In genomic region chr11:107853088-107853487, GRCm38 (mm10) we compare ENCODE assay signal across 9 mouse cellular contexts. TPM values are rescaled to one million over a fixed set of nuclear protein-coding genes. Genes with fewer than 3 reads are reported as not detected.
DNase-seq lines count a peak whose midpoint lies in the region; ATAC-seq and TF ChIP-seq lines count a peak whose summit lies in the region.
"Had no signal": no experiment of that assay in that cellular context is flagged by ENCODE, and none has a peak within 500 bp of the region (broad histone marks: within the 10 kb centered on the region; RNA-seq: fewer than 3 reads in every experiment).

No protein-coding gene starts in this region.

- TF ChIP-seq EP300 in ES-Bruce4 (IDR thresholded peaks at IDR 0.05; ENCODE audit: insufficient read depth, low read depth, low read length), result no peak

- no peak overlapping the region for H3K4me2 ChIP-seq in heart, embryonic 11.5 days
- H3K4me2 ChIP-seq: liver, embryonic 13.5 days had no signal

- no peak for ATAC-seq in heart, embryonic 11.5 days (replicated peaks; ENCODE audit: insufficient number of reproducible peaks, low FRiP score, low TSS enrichment)

- intact Hi-C loops in heart, postnatal 10 days (cut with DNase I), result loop anchor here (1.0 to 5.0 kb wide), 3 partner anchors 121 to 341 kb away; no protein-coding TSS in a partner anchor

- H3K27ac ChIP-seq in heart, embryonic 11.5 days (ENCODE audit: low read depth, low read length), result no peak overlapping the region
- no peak overlapping the region for H3K27ac ChIP-seq in ES-Bruce4 (ENCODE audit: insufficient read depth, low read length)
- H3K27ac ChIP-seq: liver, embryonic 13.5 days had no signal

- TF ChIP-seq POLR2A in ES-Bruce4 (IDR thresholded peaks at IDR 0.05; ENCODE audit: insufficient read depth, low read length), result no peak
- no peak for TF ChIP-seq POLR2A in brain, embryonic 14.5 days (IDR thresholded peaks at IDR 0.05; ENCODE audit: borderline replicate concordance, extremely low read depth, insufficient read depth, insufficient read length, poor library complexity, severe bottlenecking)

- no peak overlapping the region for H3K4me3 ChIP-seq in heart, embryonic 11.5 days (ENCODE audit: low read depth, low read length)
- no peak overlapping the region for H3K4me3 ChIP-seq in ES-Bruce4 (ENCODE audit: low read depth, low read length)
- H3K4me3 ChIP-seq: liver, embryonic 13.5 days had no signal

- WGBS in heart, embryonic 11.5 days (ENCODE audit: insufficient replicate concordance), result 40% methylated on average over 1 of the region's 1 CpGs

- peak; percentile 60 to 71 for DNase-seq in heart, postnatal 10 days
- DNase-seq in brain, embryonic 14.5 days (ENCODE audit: low read depth), result peak; percentile 78
- peak; percentile 66 to 67 for DNase-seq in frontal cortex, postnatal 25 days (ENCODE audit: low spot score in 2 of 2)
- peak; percentile 54 to 78 for DNase-seq in layer of hippocampus, postnatal 25 days (ENCODE audit: extremely low spot score in 1 of 2, low spot score in 1 of 2)
- DNase-seq in naive thymus-derived CD4-positive, alpha-beta T cell, adult 2 months (ENCODE audit: low read depth), result peak; percentile 12
- peak; percentile 13 to 29 for DNase-seq in urinary bladder, postnatal 36 days (ENCODE audit: low spot score in 2 of 2)
- DNase-seq: liver, embryonic 13.5 days had no signal

- no peak overlapping the region for H3K9ac ChIP-seq in heart, embryonic 11.5 days (ENCODE audit: low read depth, low read length)
- no peak overlapping the region for H3K9ac ChIP-seq in ES-Bruce4 (ENCODE audit: low read depth, poor library complexity, severe bottlenecking)
- H3K9ac ChIP-seq: liver, embryonic 13.5 days had no signal

- no peaks in the 10 kb centered on the region for H3K36me3 ChIP-seq in heart, embryonic 11.5 days (ENCODE audit: control insufficient read depth, insufficient read depth, low read length)
- H3K36me3 ChIP-seq in ES-Bruce4 (ENCODE audit: control insufficient read depth, insufficient read depth, low read length, poor library complexity, severe bottlenecking), result no peaks in the 10 kb centered on the region
- H3K36me3 ChIP-seq: liver, embryonic 13.5 days had no signal

- H3K9me3 ChIP-seq in heart, embryonic 11.5 days (replicated peaks; ENCODE audit: control insufficient read depth, low read length), result no peaks in the 10 kb centered on the region
- no peaks in the 10 kb centered on the region for H3K9me3 ChIP-seq in ES-Bruce4 (replicated peaks; ENCODE audit: control insufficient read depth, insufficient read depth, low read length, poor library complexity, severe bottlenecking)
- H3K9me3 ChIP-seq: liver, embryonic 13.5 days had no signal

- H3K27me3 ChIP-seq in heart, embryonic 11.5 days (ENCODE audit: control insufficient read depth, insufficient read depth, low read length), result no peaks in the 10 kb centered on the region
- no peaks in the 10 kb centered on the region for H3K27me3 ChIP-seq in ES-Bruce4 (ENCODE audit: control insufficient read depth, insufficient read depth, low read length, poor library complexity, severe bottlenecking)
- H3K27me3 ChIP-seq: liver, embryonic 13.5 days had no signal

- H3K4me1 ChIP-seq in heart, embryonic 11.5 days (ENCODE audit: control insufficient read depth, insufficient read depth, low read length), result no peaks in the 10 kb centered on the region
- no peaks in the 10 kb centered on the region for H3K4me1 ChIP-seq in ES-Bruce4 (ENCODE audit: control insufficient read depth, insufficient read depth, low read length)
- H3K4me1 ChIP-seq: liver, embryonic 13.5 days had no signal

- peak; percentile 24 for TF ChIP-seq CTCF in ES-Bruce4 (IDR thresholded peaks at IDR 0.05; ENCODE audit: low read depth, low read length)
- peak; percentile 71; the same call in 1 of the 2 replicates for TF ChIP-seq CTCF in brain, embryonic 14.5 days (IDR thresholded peaks at IDR 0.05; ENCODE audit: borderline replicate concordance, extremely low read depth, insufficient read depth, insufficient read length)

RNA-seq across cellular contexts. Expression of gene Cacng4, which starts 58.7 kb away (rescaled TPM):
- under 1 TPM; 0.32 to 0.65 TPM for total RNA-seq in heart, postnatal 10 days (2021)
- 0.84 and 0.99 TPM in 2 replicates for polyA plus RNA-seq in heart, embryonic 11.5 days (2014; fragmentation: Nextera tagmentation; extraction: Ambion mirVana)
- 0.96 and 1.5 TPM in 2 replicates for polyA plus RNA-seq in ES-Bruce4 (2011; ENCODE audit: insufficient read depth, insufficient read length, low read depth, missing spikeins)
- 117 and 152 TPM in 2 replicates for polyA plus RNA-seq in brain, embryonic 14.5 days (2012; rRNA removed)
- 10 to 100 TPM; 30.8 to 32.5 TPM for total RNA-seq in layer of hippocampus, postnatal 25 days (2021)

Comparison
In these comparisons a context has a peak if more than half of its experiments do, and no peak if none do; other contexts are left out.
1. DNase-seq: peak in every context shown above with its lines; median percentile 78 in brain, embryonic 14.5 days; 66 in frontal cortex, postnatal 25 days; 66 in layer of hippocampus, postnatal 25 days; 66 in heart, postnatal 10 days; 21 in urinary bladder, postnatal 36 days; 12 in naive thymus-derived CD4-positive, alpha-beta T cell, adult 2 months.
2. RNA of gene Cacng4, which starts 58.7 kb away (polyA plus RNA-seq): 117 to 152 TPM in brain, embryonic 14.5 days; 0.84 to 0.99 TPM in heart, embryonic 11.5 days and 0.96 to 1.5 TPM in ES-Bruce4; every median in the first group is over 10 times any median in the second.